Mouse (Mus musculus) embryo, embryonic 10.5 days (tissue): ENCODE data around the gene Iah1.

Experiments used
- DNase-seq: peaks from one replicate; pipeline ENCODE4 v3.0.0-alpha.2; 2015; ENCODE audit warnings: low spot score

The Iah1 gene

DNA sequence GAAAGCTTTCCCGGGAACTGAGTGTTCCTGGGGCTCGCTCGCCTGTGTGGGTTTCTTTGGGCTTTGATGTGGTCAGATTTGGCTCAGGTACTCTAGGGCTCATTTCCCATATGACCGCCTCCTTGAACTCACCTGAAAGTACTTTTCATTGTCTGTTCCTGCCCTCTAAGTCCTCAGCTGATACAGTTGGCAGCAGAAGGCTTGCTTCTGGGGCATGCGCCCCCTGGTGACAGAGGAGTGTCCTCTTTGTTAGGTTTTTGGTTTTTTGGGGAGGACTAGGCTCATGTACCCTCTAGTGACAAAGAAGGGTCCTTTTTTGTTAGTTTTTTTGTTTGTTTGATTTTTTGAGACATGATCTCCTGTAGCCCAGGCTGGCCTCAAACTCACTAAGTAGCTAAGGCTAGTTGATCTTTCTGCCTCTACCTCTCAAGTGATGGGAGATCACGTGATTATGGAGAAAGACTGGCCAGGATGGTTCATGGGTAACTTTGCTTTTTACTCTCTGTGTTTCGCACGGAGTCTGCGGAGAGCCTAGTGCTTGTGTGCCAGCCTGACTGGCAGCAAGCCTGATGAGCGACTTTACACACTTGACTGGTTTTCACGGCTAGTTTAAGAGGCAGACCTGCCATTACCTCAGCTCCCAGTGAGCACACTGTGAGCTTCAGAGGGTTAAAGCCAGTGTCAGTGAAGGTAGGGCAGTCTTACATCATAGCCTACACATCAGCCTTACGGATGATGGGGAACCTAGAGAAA lies 2.1 kb downstream of the Iah1 start:
- DNase-seq, result peak; percentile 80

DNA sequence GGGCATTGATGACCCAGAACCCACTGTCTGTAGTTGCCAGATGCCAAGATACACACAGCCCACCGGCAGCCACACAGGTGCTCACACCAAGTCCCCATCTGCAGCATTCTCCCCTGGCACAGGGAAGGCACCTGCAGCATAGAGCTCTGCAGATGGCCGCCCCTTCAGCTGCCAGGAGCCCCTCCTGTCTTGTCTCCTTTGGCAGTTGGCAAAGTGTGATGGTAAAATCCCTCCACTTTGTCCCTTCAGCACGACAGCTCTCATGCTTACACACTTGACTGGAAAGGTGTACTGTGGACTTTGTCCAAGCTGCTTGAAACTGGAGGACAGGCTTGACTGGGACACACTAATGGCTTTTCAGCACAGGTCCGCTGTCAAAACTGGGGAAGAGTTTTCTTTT lies 4.1 kb downstream of the Iah1 start:
- DNase-seq, result no peak

DNA sequence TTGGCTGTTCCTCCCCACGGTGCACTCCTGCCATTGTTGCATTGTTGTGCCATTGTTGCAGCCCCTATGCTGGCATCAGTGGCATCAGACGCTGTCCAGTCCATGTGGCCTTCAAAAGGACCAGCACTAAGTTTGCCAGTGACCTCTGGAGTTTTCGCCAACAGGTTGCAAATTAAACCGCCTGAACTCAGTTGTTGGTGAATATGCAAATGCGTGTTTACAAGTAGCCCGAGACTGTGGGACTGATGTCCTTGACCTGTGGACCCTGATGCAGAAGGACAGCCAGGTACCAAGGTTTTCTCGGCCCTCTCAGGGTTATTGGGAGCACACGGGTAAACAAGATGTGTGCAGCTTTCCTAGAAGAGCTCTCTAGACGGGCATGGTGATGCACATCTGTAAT lies 5.0 kb downstream of the Iah1 start:
- DNase-seq, result no peak

DNA sequence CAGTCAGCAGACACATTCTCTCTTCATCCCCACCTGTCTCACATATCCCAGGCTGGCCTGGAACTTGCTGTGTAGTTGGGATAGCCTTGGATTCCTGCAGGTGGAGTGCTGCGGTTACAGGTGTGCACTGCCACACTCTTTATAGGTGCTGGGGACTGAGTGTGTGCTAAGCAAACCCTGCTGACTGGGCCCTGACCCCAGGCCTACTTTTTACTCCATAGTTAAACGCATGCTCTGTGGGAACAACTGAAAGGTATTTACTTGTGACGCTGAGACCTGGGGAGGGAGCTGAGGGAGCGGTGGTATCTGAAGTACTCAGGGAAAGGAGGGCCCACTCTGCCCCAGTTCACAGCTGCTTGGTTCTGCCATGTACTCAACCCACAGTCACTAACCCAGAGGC lies 6.1 kb downstream of the Iah1 start:
- DNase-seq, result no peak

DNA sequence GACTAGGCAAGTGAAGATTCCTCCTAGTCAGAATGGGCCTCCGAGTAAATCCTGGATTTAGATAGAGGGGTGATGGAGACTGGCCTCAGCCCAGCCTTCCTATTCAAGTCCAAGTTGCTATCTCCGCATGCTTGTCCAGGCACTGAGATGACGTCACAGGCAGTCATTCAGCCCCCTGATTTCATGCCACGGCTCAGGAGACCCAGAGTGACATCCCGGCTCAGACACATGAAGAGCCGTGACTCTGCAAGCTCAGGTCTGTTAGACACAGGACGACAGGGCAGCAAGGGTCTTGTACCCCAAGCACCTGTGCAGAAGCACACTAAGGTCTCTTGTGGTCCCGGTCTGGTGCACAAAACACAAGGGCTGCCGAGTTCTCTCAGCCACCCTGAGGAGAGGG lies 6.7 kb downstream of the Iah1 start:
- no peak for DNase-seq

DNA sequence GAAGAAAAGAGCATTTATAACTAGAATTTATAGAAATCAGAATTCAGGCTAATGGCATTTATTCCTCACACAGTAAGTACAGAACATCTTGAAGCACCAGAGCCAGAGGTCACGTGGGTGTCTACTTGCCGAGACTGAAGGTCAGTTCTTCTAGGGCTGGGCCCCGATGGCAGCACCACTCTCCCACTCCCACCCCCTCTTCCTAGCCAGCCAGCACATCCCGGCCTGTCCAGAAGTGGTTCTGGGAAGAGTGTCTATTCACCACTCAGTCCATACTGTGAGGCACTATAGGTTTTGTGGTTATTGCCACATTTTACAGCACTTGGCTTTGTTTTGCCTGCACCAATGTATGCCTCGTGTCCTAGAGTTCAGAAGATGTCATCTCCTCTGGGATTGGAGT lies 7.9 kb downstream of the Iah1 start:
- DNase-seq, result no peak

DNA sequence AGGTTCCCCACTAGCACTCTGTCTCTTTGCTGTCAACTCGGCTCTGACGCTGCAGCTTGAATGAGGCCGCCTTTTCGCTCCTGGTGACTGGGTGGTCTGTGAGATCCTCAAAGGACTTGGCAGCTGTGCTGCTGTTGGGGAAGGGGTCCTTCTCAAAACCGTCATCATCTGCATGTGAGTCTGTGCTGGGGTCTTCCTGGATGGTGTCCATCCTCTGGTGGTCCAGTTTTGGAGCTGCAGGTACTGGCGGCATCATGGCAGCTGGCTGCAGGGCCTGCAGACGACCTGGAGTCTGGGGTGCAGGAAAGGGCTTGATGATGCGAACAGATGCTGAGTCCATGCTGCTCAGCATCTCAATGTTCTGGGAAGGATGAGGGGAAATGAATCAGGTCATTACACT lies 9.1 kb downstream of the Iah1 start:
- DNase-seq, result no peak

DNA sequence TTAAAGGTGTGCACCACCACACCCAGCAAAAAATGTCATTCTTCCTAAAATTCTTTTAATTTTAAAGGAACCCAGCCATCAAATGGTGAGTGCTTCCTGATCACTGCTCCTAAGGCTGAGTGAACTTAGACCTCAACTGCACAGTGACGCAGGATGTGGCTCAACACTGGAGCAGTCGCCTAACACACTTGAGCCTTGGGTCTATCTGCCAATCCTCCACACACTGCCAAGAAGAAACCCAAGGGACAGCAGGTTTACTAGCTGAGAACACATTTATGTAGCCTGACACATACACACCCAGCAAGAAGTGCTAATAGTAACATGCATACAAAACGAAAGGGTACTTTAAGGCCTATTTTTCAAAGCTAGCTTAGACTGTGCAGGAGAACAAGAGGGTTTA lies 10.1 kb downstream of the Iah1 start:
- no peak for DNase-seq

DNA sequence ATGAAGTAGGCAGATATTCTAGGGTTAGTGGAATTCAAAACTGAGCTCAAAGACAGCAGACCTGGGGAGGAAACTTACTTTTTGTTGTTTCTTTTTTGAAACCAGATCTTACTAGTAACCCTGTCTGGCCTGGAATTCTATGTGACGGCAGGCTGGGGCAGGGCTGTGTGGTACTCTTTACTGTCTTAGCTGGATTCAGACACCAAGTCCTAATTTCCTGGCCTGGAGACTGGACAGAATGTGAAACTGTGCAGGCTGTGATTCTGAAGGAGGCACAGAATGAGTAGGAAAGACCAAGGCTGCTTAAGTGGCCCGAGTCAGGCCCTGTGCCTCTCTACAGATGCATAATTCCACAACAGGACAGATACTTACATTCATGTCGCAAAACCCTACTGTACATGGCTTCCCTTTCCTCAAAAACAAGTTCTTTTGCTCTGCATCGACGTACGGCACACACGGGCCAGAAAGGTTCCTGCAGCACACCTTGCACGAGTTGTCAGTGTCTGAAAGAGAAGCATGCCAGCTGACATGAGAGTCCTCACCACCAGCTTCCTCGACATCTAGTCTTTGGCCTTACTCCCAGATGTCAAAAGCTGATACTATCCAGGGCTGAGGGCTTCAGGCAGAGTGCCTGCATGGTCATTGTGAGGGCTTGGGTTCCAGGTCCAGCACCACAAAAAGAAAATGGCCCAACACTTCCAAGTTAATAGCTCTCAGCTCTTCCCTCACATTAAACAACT lies 13.6 kb downstream of the Iah1 start:
- no peak for DNase-seq

DNA sequence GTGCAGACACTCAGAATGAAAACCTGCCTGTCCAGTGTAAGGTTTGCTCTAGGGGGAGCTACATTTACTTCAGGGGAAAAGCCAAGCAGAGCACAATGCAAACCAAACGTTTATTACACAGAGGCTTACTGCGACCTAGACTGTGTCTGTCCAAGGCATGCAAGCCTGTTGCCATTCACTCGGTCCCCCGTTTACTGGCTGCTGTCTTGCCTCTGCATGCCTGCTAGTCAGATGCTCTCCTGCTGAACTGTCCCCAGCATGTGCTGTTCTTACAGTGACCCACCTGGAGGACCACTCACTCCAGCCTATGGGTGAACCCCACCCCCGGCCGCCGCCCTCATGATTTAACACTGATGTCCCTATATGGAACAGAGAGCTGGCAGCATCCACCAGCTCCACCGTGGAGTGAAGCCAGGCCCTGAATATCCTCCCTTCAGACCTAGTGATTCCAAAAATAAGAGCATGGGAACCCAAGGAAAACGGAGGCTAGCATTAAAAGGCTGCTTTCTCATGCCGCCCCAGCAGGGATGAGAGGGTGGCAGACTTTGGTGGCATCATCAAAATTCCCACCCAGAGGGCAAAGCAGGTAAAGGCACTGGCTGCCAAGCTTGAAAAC lies 14.9 kb downstream of the Iah1 start:
- no peak for DNase-seq

DNA sequence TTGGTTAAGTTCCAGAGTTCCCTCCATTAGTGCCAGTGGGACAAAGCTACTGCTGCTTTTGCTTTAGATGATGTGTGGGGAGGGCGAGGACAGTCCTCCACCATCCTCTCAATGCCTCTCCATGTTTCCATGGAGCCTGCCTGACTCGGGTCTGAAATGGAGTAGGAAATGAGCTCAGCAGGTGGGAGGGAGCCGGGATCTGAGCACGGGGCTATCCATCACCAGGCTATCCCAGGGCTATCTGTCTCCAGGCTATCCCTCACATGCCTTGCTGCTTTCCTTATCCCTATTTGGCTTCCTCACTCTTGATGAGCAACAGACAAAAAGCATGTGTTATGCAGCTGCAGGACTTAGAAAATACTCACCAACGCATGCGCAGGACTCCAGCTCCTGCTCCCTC lies 15.5 kb downstream of the Iah1 start:
- DNase-seq, result no peak

DNA sequence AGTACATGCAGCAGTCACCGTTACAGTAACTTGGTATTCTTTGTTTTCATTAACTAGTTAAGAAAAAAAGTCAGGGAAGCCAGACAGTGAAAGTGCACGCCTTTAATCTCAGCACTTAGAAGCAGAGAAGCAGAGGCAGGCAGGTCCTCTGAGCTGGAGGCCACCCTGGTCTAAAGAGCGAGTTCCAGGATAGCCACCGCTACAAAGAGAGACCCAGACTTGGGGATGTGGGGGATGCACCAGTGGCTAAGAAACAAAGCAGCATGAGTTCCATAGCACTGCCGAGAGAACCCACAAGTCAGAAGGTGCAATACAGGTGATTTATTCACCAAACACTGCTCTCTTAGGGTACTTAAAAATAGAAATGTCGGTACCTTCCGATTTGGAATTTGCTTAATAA lies 16.8 kb downstream of the Iah1 start:
- no peak for DNase-seq

DNA sequence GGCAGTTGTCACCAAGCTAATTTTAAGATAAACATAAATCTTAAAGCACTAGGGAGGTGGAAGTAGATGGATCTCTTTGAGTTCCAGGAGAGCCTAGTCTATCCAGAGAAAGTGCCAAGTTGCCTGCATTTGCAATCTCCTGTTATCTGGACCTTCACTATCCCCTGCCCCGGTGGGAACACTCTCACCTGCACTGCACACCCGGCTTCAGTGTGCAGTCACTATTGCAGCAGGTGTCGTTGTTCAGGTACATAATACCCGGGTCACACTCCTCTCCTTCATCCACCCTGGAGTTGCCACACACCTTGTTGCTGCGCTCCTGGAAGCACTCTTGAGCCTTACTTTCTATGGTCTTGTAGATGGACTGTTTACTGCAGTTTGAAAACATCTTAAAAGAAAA lies 17.6 kb downstream of the Iah1 start:
- DNase-seq, result no peak

DNA sequence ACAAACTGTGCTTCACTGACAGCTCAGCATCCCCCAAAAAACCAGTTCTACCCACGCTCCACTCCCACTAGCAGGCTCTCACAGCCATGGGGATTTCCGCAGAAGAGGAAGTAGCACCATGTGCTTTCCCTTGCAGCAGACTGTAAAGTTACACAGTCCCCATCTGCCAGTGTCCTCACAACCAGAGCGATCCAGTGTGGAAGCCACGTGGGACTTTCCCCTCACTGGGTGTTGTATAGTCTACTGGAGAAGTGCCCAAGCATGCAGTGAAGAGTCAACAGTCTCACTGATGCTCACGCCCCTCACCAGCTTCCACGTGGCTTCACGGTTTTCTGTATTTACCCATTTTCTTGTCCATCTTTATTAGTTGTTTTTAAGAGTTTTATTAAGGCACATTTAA lies 19.7 kb downstream of the Iah1 start:
- DNase-seq, result no peak

DNA sequence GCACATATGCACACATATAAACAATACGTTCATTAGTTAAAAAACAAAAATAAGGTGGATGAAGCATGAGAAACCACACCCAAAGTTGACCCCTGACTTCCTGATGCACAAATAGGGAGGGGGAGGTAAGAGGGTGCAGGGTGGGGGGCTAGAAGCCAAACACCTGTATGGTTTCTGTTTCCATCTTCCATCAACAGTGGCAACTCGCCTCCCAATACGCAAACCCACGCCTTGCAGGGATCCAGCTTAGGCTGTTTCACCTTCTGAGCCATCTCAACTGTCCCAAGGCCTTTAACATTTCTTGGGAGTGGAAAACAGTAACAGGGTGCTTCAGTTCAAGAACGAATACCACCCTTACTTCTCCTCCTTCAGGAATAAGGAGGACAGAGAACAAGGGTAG lies 21.0 kb downstream of the Iah1 start:
- no peak for DNase-seq

DNA sequence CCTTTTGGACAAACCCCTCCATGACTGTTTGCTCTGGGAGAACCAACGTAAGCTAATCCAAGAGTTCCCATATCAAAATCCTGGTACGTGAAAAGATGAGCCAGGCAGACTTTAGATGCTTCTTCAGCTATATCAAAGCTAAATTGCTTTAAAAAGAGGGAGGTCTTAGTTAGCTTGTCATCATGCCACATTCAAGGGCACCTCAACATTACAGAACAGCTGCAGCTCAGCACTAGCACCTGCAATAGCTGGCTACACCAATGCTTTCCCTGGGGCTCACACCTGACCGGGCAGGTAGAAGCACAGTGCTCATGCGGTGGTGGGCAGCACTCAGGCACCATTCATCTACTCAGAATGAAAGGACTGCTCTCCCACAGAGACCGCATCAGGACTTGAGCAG lies 24.5 kb downstream of the Iah1 start:
- DNase-seq, result no peak

DNA sequence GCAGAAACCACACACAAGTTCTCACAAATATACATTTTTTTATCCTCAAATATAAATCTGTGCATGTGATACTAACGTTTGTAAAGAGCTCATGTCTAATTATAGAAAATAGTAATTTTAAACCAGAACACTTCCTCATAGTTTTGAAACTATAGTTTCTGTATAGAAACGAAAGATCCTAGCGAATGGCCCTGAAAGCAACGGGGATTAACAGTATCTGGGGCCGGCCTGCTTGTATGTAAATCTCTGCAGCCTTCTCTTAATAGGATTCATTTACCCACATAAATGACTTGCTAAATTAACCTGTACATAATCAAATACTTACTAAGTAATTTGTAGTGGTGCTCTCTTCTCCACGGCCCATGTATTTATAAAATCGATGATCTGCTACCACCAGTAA lies 30.8 kb downstream of the Iah1 start:
- DNase-seq, result no peak

DNA sequence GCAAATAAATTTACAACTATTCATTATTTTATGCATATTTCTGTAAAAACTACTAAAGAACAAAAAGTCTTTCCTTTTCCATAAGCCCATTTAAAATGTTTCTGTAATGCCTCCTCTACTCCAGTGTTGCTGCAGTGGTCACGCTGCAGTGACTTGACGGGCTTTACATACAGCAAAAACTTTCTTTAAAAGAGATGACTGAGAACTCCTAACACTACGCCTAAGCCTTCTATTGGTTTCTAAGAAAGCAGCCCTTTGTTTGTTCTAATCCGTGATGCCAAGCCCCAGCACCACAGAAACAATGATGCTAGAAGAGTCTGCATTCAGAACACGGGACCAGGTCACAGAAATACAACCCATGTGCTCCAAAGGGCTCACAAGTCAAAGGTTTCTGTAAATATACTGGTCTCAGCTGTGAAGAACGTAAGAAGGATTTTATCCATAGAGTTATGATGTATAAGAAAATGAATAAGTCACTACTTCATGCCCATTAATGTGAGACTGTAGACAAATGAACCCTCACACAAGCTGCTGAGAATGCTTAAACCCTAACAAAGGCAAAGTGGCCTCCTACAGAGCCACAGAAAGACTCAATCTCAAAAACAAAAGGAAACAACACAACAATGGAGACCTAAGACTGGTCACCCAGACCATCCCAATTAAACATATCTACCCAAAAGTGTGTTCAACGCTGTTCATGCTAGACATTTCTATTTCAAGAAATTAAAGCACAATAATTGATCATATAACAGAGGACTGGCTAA lies 34.1 kb downstream of the Iah1 start:
- peak; percentile 27 for DNase-seq

DNA sequence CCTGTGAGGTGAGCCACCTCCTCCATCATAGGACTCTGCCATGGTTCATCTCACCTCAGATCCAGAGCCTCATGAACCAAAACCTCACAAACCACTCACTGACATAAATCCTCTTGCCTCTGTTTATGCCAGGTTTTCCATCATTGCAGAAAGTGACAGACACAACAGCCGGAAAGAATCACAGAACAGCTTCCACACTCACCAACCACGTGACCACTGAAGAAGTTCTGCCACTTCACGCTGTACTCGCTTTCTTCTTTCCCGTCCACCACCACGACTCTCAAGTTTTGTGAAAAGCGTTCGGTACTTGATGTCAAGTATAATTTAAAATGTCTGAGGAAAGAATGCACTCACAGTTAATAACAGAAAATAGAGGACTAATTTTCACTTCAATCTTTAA lies 37.5 kb downstream of the Iah1 start:
- DNase-seq, result no peak

DNA sequence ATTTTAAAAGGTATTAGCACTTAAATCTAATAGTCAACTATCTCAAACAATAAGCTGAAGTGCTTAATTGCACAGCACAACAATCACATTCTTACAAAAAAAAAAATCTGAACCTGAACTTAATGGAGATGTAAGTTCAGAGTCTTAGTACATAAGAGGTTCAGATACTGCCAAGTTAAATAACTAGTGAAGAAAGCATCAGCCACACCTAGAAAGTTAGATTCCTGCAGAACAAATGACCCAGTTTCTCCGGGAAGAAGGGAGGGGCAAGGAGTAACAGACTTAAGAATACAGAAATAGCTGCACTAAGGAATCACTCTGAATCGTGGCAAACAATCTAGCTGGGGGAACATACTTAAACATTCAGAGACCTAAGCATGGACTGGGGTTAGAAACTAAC lies 46.5 kb downstream of the Iah1 start:
- DNase-seq, result no peak

DNA sequence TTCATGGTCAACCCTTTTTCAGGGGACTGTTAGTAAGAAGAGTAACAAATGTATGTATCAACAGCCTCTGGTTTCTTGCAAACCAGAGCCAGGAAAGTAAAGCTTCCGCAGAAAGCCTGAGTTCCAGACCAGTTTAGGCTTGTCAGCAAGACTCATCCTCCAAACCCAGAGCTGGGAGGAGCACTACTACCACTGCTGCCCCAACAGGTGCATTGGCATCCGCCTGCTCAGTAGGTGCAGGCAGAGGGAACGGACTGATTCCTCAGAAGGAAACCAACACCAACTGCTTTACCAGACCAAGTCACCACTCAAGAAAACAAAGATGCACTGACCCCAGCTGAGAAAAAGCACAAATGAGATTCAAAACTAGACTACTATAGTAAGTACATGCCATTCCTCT lies 47.0 kb downstream of the Iah1 start:
- DNase-seq, result no peak

DNA sequence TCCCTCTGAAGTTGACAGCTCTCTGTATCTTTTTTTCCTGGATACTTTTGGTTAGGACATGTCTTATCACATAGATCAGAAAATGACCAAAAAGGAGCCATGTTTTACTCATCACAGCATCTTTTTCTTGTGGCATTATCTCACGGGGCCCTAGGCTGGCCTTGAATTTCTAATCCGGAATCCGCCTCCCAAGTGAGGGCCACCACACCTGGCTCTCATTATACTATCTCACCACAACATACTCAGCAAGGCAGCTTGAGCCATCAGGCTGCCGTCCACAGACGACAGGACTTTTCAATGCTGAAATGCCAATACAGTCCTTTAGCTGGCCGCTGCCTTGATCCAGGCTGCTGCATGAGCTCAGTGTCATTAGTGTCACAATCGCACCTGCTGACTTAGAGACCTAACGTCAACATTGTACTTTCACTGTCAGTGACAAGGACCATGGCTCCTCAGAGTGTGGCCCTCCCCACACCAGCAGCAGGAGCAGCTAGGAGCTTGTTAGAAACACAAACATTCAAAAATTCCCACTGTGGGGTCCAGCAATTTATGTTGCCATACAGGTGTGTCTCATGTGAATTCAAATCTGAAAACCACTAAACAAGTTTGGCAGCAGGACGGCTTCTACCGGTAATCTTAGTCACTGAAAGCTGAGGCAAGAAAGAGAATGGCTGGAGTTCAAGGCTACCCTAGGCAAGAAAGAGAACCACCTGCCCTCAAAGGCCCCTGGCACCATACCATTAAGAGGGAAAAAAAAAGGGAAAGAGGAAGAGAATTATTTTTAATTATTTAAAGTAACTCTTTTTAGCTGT lies 48.6 kb downstream of the Iah1 start:
- no peak for DNase-seq
